Mouse (Mus musculus) lung, embryonic 14.5 days (tissue): ENCODE data around the gene Ccdc28b. TPM values are rescaled to one million over a fixed set of nuclear protein-coding genes. Genes with fewer than 3 reads are reported as not detected.

Source experiments
- ATAC-seq: fragments of 200-750 bp; cut with Nextera tagmentation; 2 replicates; pipeline ENCODE4 v1.8.0; 2017; ENCODE audit warnings: mild to moderate bottlenecking, moderate TSS enrichment, moderate library complexity; ENCODE audit not compliant: insufficient read depth
- DNase-seq: peaks from one replicate; pipeline ENCODE4 v3.0.0-alpha.2; 2015
- H3K27ac ChIP-seq: fragments of 300-500 bp; sonication (generic); 2 replicates; pipeline ENCODE4 v1.5.1; 2014; ENCODE audit warnings: low read depth, mild to moderate bottlenecking, moderate library complexity
- H3K27me3 ChIP-seq: fragments of 300-500 bp; sonication (generic); 2 replicates; pipeline ENCODE4 v1.6.1; 2014; ENCODE audit warnings: low read length, control low read depth; ENCODE audit not compliant: insufficient read depth
- H3K36me3 ChIP-seq: fragments of 300-500 bp; sonication (generic); 2 replicates; pipeline ENCODE4 v1.6.1; 2014; ENCODE audit warnings: control low read depth; ENCODE audit not compliant: insufficient read depth
- H3K4me1 ChIP-seq: fragments of 300-500 bp; sonication (generic); 2 replicates; pipeline ENCODE4 v1.6.1; 2014; ENCODE audit warnings: antibody characterized with exemption, control low read depth; ENCODE audit not compliant: insufficient read depth
- H3K4me2 ChIP-seq: fragments of 300-500 bp; sonication (generic); 2 replicates; pipeline ENCODE4 v1.6.1; 2014; ENCODE audit warnings: mild to moderate bottlenecking
- H3K4me3 ChIP-seq: fragments of 300-500 bp; sonication (generic); 2 replicates; pipeline ENCODE4 v1.5.1; 2014; ENCODE audit warnings: low read depth, low read length
- H3K9ac ChIP-seq: fragments of 300-500 bp; sonication (generic); 2 replicates; pipeline ENCODE4 v1.6.1; 2014
- H3K9me3 ChIP-seq: fragments of 300-500 bp; sonication (generic); 2 replicates; pipeline ENCODE4 v1.6.1; 2016; ENCODE audit warnings: low read depth, low read length, control low read depth
- CTCF ChIP-seq: IDR thresholded peaks from 2 replicates; pipeline ENCODE4 v1.5.1; 2016; ENCODE audit warnings: antibody characterized with exemption, low read depth
- WGBS: fragments of 180-500 bp; shearing (Covaris S2); extraction: QIAGEN DNeasy Blood & Tissue Kit; methylation state at CpG from one replicate; pipeline ENCODE4 v1.1.7; 2014; 5-methylcytosine and 5-hydroxymethylcytosine counted together
- polyA plus RNA-seq: library from polyadenylated mRNA; unstranded; fragments of >200 nt; fragmentation: Nextera tagmentation; extraction: Ambion mirVana; gene quantifications from 2 replicates; pipeline ENCODE4 v1.2.1, GENCODE M21; 2014

Ccdc28b gene
- polyA plus RNA-seq, 1 experiment from 2014 or later, result 46.3 TPM

- H3K27ac ChIP-seq, result no peak overlapping the region
- no peak overlapping the region for H3K4me3 ChIP-seq
- WGBS, result 89% methylated on average over 14 of the region's 14 CpGs
- TF ChIP-seq CTCF, result no peak
- H3K27me3 ChIP-seq, result no peaks in the 10 kb centered on the region
- no peaks in the 10 kb centered on the region for H3K4me1 ChIP-seq
- H3K9me3 ChIP-seq, result no peaks in the 10 kb centered on the region
- H3K9ac ChIP-seq, result no peak overlapping the region
- DNase-seq (no peak), ATAC-seq (no peak)
- H3K4me2 ChIP-seq, result no peak overlapping the region
- peaks cover 95% of the 10 kb centered on the region for H3K36me3 ChIP-seq
Measured at GRCm38 (mm10) chr4:129654770-129655169, 31.0 kb upstream of the Ccdc28b start.

- Histone ChIP-seq H3K27me3 (no peaks in the 10 kb centered on the region), H3K4me3 (no peak overlapping the region), H3K27ac (no peak overlapping the region), H3K36me3 (peaks cover 92% of the 10 kb centered on the region), H3K9me3 (no peaks in the 10 kb centered on the region), H3K4me1 (no peaks in the 10 kb centered on the region), H3K4me2 (no peak overlapping the region), H3K9ac (no peak overlapping the region)
- TF ChIP-seq CTCF, result no peak
- DNase-seq (no peak), ATAC-seq (no peak)
- 93% methylated on average over 8 of the region's 8 CpGs for WGBS
Measured at GRCm38 (mm10) chr4:129650359-129650758, 26.6 kb upstream of the Ccdc28b start.

DNA sequence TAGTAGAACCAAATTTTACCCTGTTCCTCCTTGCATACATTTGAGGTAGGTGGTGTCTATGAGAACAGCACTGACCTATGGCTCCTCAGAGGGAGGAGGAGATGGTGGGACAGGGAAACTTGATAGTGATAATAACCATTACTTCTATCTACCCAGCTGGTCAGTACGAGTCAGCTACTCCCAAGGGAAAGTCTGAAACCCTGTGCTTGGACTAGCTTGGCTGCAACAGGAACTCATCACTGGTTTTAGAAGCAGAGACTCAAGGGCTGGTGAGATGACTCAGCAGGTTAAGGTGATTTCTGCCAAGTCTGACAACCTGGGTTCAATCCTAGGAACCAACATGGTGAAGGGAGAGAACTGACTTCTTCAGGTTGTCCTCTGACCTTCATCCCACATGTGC lies 24.9 kb upstream of the Ccdc28b start:
- 79% methylated on average over 1 of the region's 1 CpGs for WGBS
- no peak overlapping the region for H3K4me2 ChIP-seq
- H3K36me3 ChIP-seq, result peaks cover 90% of the 10 kb centered on the region
- H3K27ac ChIP-seq, result no peak overlapping the region
- DNase-seq, result no peak
- H3K27me3 ChIP-seq, result no peaks in the 10 kb centered on the region
- H3K9ac ChIP-seq, result no peak overlapping the region
- TF ChIP-seq CTCF, result no peak
- H3K9me3 ChIP-seq, result no peaks in the 10 kb centered on the region
- H3K4me3 ChIP-seq, result no peak overlapping the region
- ATAC-seq, result no peak
- H3K4me1 ChIP-seq, result no peaks in the 10 kb centered on the region

DNA sequence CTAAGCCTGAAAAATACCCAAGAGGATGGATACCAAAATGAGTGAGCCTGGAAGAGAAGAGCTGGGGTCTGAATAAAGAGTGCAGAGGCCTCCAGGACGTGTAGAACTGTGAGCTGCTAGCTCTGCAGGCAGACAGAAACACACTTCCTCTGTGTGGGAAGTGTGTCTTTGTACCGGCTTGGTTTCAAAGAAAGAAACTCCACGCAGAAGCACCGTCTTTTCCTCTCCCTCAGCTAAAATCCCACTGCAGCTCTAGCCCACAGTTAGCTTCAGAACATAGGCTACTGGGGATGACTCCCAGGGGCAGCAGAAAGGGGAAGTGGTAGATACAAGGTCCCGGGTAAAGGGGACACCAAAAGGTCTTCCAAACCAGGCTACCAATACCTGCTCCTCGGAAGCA lies 21.5 kb upstream of the Ccdc28b start:
- ATAC-seq (no peak), DNase-seq (no peak)
- no peaks in the 10 kb centered on the region for H3K27me3 ChIP-seq
- no peak overlapping the region for H3K27ac ChIP-seq
- peaks cover 62% of the 10 kb centered on the region for H3K36me3 ChIP-seq
- 86% methylated on average over 6 of the region's 6 CpGs for WGBS
- no peak overlapping the region for H3K4me3 ChIP-seq
- H3K9me3 ChIP-seq, result no peaks in the 10 kb centered on the region
- TF ChIP-seq CTCF, result no peak
- no peak overlapping the region for H3K9ac ChIP-seq
- H3K4me2 ChIP-seq, result no peak overlapping the region
- H3K4me1 ChIP-seq, result no peaks in the 10 kb centered on the region

- peak; percentile 41 for DNase-seq
- peak overlapping the region; percentile 67; the same call in 1 of the 2 replicates for H3K4me3 ChIP-seq
- H3K36me3 ChIP-seq, result peaks cover 55% of the 10 kb centered on the region
Measured at GRCm38 (mm10) chr4:129641756-129642155, 18.0 kb upstream of the Ccdc28b start.

GRCm38 (mm10) chr4:129640638-129641467 lies 17.1 kb upstream of the Ccdc28b start, which contains the start of gene Txlna:
Gene Txlna, minus strand, starts transcription at chr4:129641065.
- H3K4me1 ChIP-seq, result peaks cover 6% of the 10 kb centered on the region; the same call in 1 of the 2 replicates
- H3K36me3 ChIP-seq, result peaks cover 58% of the 10 kb centered on the region
- peak within 1 kb of the TSS; percentile 94 for H3K4me2 ChIP-seq
- ATAC-seq (peak; percentile 96), DNase-seq (peak; percentile 99)
- no peaks in the 10 kb centered on the region for H3K9me3 ChIP-seq
- WGBS, result under 1% methylated on average over 60 of the region's 60 CpGs
- H3K27me3 ChIP-seq, result no peaks in the 10 kb centered on the region
- peak within 1 kb of the TSS; percentile 80 for H3K9ac ChIP-seq
- H3K4me3 ChIP-seq, result peak within 1 kb of the TSS; percentile 67
- peak within 1 kb of the TSS; percentile 92 for H3K27ac ChIP-seq
- no peak; the same call in 1 of the 2 replicates for TF ChIP-seq CTCF

More at GRCm38 (mm10) chr4:129641756-129642155, 18.0 kb upstream of the Ccdc28b start:
- no peak overlapping the region for H3K27ac ChIP-seq
- ATAC-seq, result no peak
- no peaks in the 10 kb centered on the region for H3K27me3 ChIP-seq
- WGBS, result 44% methylated on average over 5 of the region's 5 CpGs
- H3K9ac ChIP-seq, result no peak overlapping the region
- H3K4me1 ChIP-seq, result peaks cover 6% of the 10 kb centered on the region; the same call in 1 of the 2 replicates
- no peak for TF ChIP-seq CTCF
- H3K9me3 ChIP-seq, result no peaks in the 10 kb centered on the region
- H3K4me2 ChIP-seq, result peak overlapping the region; percentile 94

GRCm38 (mm10) chr4:129640101-129640637 lies 16.4 kb upstream of the Ccdc28b start:
- WGBS, result 1% methylated on average over 17 of the region's 17 CpGs
- Histone ChIP-seq H3K4me3 (peak overlapping the region; percentile 67), H3K4me2 (peak overlapping the region; percentile 94), H3K9me3 (no peaks in the 10 kb centered on the region), H3K27ac (peak overlapping the region; percentile 92), H3K4me1 (peaks cover 6% of the 10 kb centered on the region; the same call in 1 of the 2 replicates), H3K27me3 (no peaks in the 10 kb centered on the region), H3K36me3 (peaks cover 58% of the 10 kb centered on the region), H3K9ac (peak overlapping the region; percentile 80)
- no peak for TF ChIP-seq CTCF
- ATAC-seq (no peak), DNase-seq (peak; percentile 41)
